Mouse (Mus musculus) forebrain, embryonic 11.5 days (tissue): Measurements from ENCODE around the gene 1700012B09Rik. TPM values are rescaled to one million over a fixed set of nuclear protein-coding genes. Genes with fewer than 3 reads are reported as not detected.

Source experiments
- ATAC-seq: fragments of 200-750 bp; cut with Nextera tagmentation; replicated peaks from 2 replicates; pipeline ENCODE4 v1.8.0; 2017; ENCODE audit warnings: moderate TSS enrichment; ENCODE audit not compliant: low FRiP score
- DNase-seq: peaks from one replicate; pipeline ENCODE4 v3.0.0-alpha.2; 2017; ENCODE audit warnings: low spot score
- H3K27ac ChIP-seq: fragments of 300-500 bp; sonication (generic); 2 replicates; pipeline ENCODE4 v1.5.1; 2014; ENCODE audit warnings: low read depth, low read length
- H3K27me3 ChIP-seq: fragments of 300-500 bp; sonication (generic); 2 replicates; pipeline ENCODE4 v1.6.1; 2014; ENCODE audit warnings: mild to moderate bottlenecking, low read length, mixed read lengths; ENCODE audit not compliant: control insufficient read depth, insufficient read depth
- H3K36me3 ChIP-seq: fragments of 300-500 bp; sonication (generic); 2 replicates; pipeline ENCODE4 v1.6.1; 2014; ENCODE audit warnings: mild to moderate bottlenecking, low read length, moderate library complexity, mixed read lengths; ENCODE audit not compliant: control insufficient read depth, insufficient read depth
- H3K4me1 ChIP-seq: fragments of 300-500 bp; sonication (generic); replicated peaks from 2 replicates; pipeline ENCODE4 v1.6.1; 2014; ENCODE audit warnings: low read length, mixed read lengths; ENCODE audit not compliant: control insufficient read depth, insufficient read depth
- H3K4me2 ChIP-seq: fragments of 300-500 bp; sonication (generic); 2 replicates; pipeline ENCODE4 v1.6.1; 2014; ENCODE audit warnings: low read depth, mild to moderate bottlenecking, low read length, moderate library complexity, mixed read lengths; ENCODE audit not compliant: severe bottlenecking
- H3K4me3 ChIP-seq: fragments of 300-500 bp; sonication (generic); 2 replicates; pipeline ENCODE4 v1.5.1; 2014; ENCODE audit warnings: low read depth, low read length
- H3K9ac ChIP-seq: fragments of 300-500 bp; sonication (generic); 2 replicates; pipeline ENCODE4 v1.6.1; 2014; ENCODE audit warnings: low read length
- H3K9me3 ChIP-seq: fragments of 300-500 bp; sonication (generic); 2 replicates; pipeline ENCODE4 v1.6.1; 2016; ENCODE audit warnings: low read length, mixed read lengths; ENCODE audit not compliant: control insufficient read depth
- WGBS: fragments of 180-500 bp; shearing (Covaris S2); extraction: QIAGEN DNeasy Blood & Tissue Kit; methylation state at CpG from one replicate; pipeline ENCODE4 v1.1.7; 2014; 5-methylcytosine and 5-hydroxymethylcytosine counted together
- polyA plus RNA-seq: library from polyadenylated mRNA; unstranded; fragments of >200 nt; fragmentation: Nextera tagmentation; extraction: Ambion mirVana; gene quantifications from 2 replicates; pipeline ENCODE4 v1.2.1, GENCODE M21; 2014

The 1700012B09Rik gene
- not detected in 2 replicates for polyA plus RNA-seq

DNA sequence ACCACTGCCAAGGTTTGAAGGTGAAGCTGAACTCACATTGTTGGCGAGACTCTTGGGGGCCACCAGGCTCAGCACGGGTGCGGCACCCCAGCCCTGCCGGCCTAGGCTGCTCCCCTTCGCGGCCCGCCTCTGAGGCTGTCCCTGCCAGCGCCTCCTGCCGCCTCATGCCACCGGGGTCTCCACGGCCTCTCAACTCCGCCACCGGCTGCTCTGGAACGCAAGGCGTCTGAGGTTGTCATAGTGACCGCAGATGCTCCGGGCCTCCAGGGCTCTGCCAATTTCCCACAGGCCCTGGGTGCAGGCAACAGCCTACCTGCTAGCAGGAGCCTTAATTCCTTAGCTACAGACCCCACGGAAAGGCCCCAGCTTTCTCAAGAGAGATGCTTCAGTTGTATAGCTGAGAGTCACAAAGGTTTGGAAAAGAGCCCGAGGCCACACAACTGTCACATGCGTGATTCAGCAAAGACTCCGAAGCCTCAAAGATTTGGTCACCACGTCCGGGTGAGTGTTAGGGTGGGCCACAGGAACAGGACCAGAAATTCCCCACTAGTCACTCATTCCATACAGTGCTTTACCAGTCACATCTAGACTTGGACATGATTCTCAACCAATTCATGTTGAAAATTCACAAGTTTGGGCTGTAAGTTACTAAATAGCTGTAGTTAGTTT lies at the start of gene 1700012B09Rik:
TSS of gene 1700012B09Rik (minus strand) at position 228 of the 669 bp plus-strand sequence.
- peak within 1 kb of the TSS; percentile 31 for H3K4me2 ChIP-seq
- no peak within 1 kb of the TSS for H3K9ac ChIP-seq
- ATAC-seq (peak; percentile 65; the same call in 1 of the 2 replicates), DNase-seq (peak; percentile 69)
- WGBS = 19% methylated on average over 23 of the region's 23 CpGs
- H3K27ac ChIP-seq = no peak within 1 kb of the TSS
- no peaks in the 10 kb centered on the region for H3K4me1 ChIP-seq
- no peaks in the 10 kb centered on the region for H3K27me3 ChIP-seq
- no peaks in the 10 kb centered on the region for H3K9me3 ChIP-seq
- no peak within 1 kb of the TSS for H3K4me3 ChIP-seq
- H3K36me3 ChIP-seq = no peaks in the 10 kb centered on the region

- Histone ChIP-seq H3K27me3 (no peaks in the 10 kb centered on the region), H3K9me3 (no peaks in the 10 kb centered on the region), H3K4me2 (no peak overlapping the region), H3K4me1 (no peaks in the 10 kb centered on the region), H3K27ac (no peak overlapping the region), H3K9ac (no peak overlapping the region), H3K4me3 (no peak overlapping the region), H3K36me3 (peaks cover 3% of the 10 kb centered on the region)
- 96% methylated on average over 5 of the region's 5 CpGs for WGBS
- ATAC-seq = no peak
- no peak for DNase-seq
Observed at GRCm38 (mm10) chr9:14810111-14810510, 39.3 kb upstream of the 1700012B09Rik start.

DNA sequence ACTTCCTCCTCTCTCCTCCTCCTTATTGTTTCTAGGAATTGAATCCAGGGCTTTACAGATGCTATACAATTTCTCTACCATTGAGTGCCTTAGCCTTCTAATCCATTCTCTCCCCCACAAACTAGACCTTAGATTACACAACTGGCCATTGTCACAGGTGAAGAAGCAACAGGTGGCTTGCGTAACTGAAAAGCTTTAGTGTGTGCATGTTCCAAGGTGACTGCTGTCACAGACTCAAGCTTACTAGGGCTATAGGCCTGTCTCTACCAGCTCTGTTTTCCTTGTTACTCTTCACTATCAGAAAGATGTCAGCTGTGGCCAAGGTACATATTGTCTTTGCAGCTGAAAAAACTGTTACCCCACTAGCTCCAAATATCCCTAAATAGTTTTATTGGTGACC lies 36.0 kb upstream of the 1700012B09Rik start:
- Histone ChIP-seq H3K4me1 (no peaks in the 10 kb centered on the region), H3K9me3 (no peaks in the 10 kb centered on the region), H3K36me3 (no peaks in the 10 kb centered on the region; the same call in 1 of the 2 replicates), H3K9ac (no peak overlapping the region), H3K4me3 (no peak overlapping the region), H3K27me3 (no peaks in the 10 kb centered on the region), H3K27ac (no peak overlapping the region), H3K4me2 (no peak overlapping the region)
- no peak for ATAC-seq
- WGBS = 91% methylated on average over 1 of the region's 1 CpGs
- DNase-seq = no peak

- Histone ChIP-seq H3K4me1 (no peaks in the 10 kb centered on the region), H3K4me2 (no peak overlapping the region), H3K9me3 (no peaks in the 10 kb centered on the region), H3K36me3 (peaks cover under 1% of the 10 kb centered on the region; the same call in 1 of the 2 replicates), H3K27me3 (no peaks in the 10 kb centered on the region), H3K9ac (no peak overlapping the region), H3K27ac (no peak overlapping the region), H3K4me3 (no peak overlapping the region)
- ATAC-seq (no peak), DNase-seq (no peak)
- WGBS = 87% methylated on average over 2 of the region's 2 CpGs
Observed at GRCm38 (mm10) chr9:14805714-14806113, 34.9 kb upstream of the 1700012B09Rik start.

- Histone ChIP-seq H3K9ac (no peak overlapping the region), H3K36me3 (peaks cover 3% of the 10 kb centered on the region; the same call in 1 of the 2 replicates), H3K9me3 (no peaks in the 10 kb centered on the region), H3K27me3 (no peaks in the 10 kb centered on the region), H3K4me2 (no peak overlapping the region), H3K27ac (no peak overlapping the region), H3K4me3 (no peak overlapping the region), H3K4me1 (no peaks in the 10 kb centered on the region)
- no peak for DNase-seq
- 94% methylated on average over 6 of the region's 6 CpGs for WGBS
- no peak for ATAC-seq
Observed at GRCm38 (mm10) chr9:14787356-14787755, 16.5 kb upstream of the 1700012B09Rik start.

DNA sequence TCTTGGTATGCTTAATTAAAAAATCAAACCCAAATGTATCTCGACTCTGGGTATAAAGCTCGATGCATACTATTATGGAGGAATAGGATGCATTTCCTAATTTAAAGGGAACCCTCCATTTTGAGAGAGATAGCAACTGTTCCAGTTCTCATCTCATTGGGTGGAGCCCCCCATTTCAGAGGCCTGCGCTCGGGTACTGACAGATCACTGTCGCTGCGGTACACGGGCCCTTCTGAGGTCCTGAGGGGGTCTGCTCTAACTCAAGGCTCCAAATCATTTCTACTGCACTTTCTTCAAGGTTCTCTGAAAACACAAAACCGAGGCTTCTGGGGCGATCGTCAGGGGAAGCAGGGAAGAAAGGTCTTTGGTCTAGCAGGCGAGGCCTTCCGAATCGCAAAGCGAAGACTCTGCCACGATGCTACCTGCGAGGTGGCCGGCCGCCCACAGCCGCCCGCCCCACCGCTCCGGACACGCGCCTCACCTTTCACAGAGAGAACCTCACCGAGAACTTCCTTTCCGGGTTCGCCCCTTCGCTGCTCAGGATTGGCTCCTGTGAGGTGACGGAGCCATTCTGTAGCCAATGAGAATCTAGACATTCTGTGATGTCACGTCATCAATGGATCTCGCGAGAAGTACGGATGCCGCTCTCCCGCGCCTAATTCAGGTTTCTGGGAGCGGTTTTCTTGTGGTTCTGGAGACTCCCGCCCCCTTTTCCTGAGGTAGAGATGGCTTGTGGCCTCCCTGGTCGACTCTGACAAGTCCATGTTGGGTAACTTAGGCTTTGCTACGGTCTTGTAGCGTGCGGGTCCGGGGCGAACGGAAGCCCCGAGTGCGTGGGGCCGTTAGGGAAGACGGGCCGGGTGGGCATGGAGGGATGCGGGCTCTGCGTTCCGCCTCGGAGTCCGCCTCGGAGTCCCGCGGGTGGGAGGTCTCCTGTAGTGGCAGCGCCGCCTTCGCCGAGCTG lies 13.5 kb upstream of the 1700012B09Rik start, which contains the start of the genes Mre11a and Ankrd49:
TSS of gene Mre11a (plus strand) at position 616 of the 964 bp plus-strand sequence.
TSS of gene Ankrd49 (minus strand) at position 818 of the 964 bp plus-strand sequence.
- H3K27me3 ChIP-seq = no peaks in the 10 kb centered on the region

GRCm38 (mm10) chr9:14778341-14778740 lies 7.5 kb upstream of the 1700012B09Rik start:
- ATAC-seq = no peak
- WGBS = 41% methylated on average over 13 of the region's 13 CpGs
- Histone ChIP-seq H3K9ac (no peak overlapping the region), H3K27me3 (no peaks in the 10 kb centered on the region), H3K36me3 (peaks cover 3% of the 10 kb centered on the region; the same call in 1 of the 2 replicates), H3K4me2 (no peak overlapping the region), H3K4me3 (no peak overlapping the region), H3K9me3 (no peaks in the 10 kb centered on the region), H3K4me1 (no peaks in the 10 kb centered on the region), H3K27ac (no peak overlapping the region)
- no peak for DNase-seq

More for the DNA sequence above, 13.5 kb upstream of the 1700012B09Rik start, which contains the start of the genes Mre11a and Ankrd49:
- H3K4me1 ChIP-seq = no peaks in the 10 kb centered on the region
- no peaks in the 10 kb centered on the region for H3K9me3 ChIP-seq
- H3K4me3 ChIP-seq = peak within 1 kb of the TSS; percentile 76
- WGBS = under 1% methylated on average over 62 of the region's 62 CpGs
- peak; percentile 99 for ATAC-seq
- peaks cover 3% of the 10 kb centered on the region; the same call in 1 of the 2 replicates for H3K36me3 ChIP-seq
- peak within 1 kb of the TSS; percentile 89 for H3K27ac ChIP-seq
- DNase-seq = peak; percentile 94
- H3K4me2 ChIP-seq = peak within 1 kb of the TSS; percentile 80
- H3K9ac ChIP-seq = peak within 1 kb of the TSS; percentile 87

DNA sequence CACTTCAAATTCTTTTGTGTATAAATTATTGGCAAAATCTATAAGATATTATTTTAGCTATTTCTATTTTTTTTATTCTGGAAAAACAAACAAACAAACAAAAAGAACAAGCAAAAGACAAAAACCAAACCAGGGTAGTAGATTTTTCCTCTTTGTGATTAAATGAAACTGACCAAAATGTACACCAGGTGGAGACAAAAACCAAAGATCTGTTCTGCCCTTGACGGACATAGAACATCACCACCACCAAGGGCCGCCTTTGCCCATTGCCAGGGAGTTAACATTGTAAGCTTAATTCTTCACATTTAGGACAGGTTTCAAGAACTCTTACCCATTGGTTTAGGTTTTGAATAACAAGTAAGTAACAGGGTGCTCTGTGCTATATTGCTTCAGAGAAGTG lies 3.0 kb upstream of the 1700012B09Rik start:
- no peak for DNase-seq
- Histone ChIP-seq H3K27me3 (no peaks in the 10 kb centered on the region), H3K4me3 (no peak overlapping the region), H3K4me1 (no peaks in the 10 kb centered on the region), H3K36me3 (no peaks in the 10 kb centered on the region), H3K4me2 (no peak overlapping the region), H3K9me3 (no peaks in the 10 kb centered on the region), H3K9ac (no peak overlapping the region), H3K27ac (no peak overlapping the region)
- no peak for ATAC-seq
- WGBS = 55% methylated on average over 2 of the region's 2 CpGs
